Mouse (Mus musculus) macrophage (primary cell): ENCODE results near the gene Plcl1. TPM values are rescaled to one million over a fixed set of nuclear protein-coding genes. Genes with fewer than 3 reads are reported as not detected.
"Not testable (repeated sequence)": the region's sequence is repeated elsewhere in the genome, so short reads cannot be mapped to it uniquely, and the experiment has no call there.

Experiments used
- H3K27ac ChIP-seq: fragments of 350-480 bp; formaldehyde crosslinking; 2 replicates; pipeline ENCODE4 v1.9.0; 2021
- H3K36me3 ChIP-seq: fragments of 350-480 bp; formaldehyde crosslinking; 2 replicates; pipeline ENCODE4 v1.9.0; 2021; ENCODE audit errors: inconsistent target
- H3K4me3 ChIP-seq: fragments of 350-480 bp; formaldehyde crosslinking; 2 replicates; pipeline ENCODE4 v1.9.0; 2021; ENCODE audit errors: inconsistent target
- H3K79me2 ChIP-seq: fragments of 350-480 bp; formaldehyde crosslinking; 2 replicates; pipeline ENCODE4 v1.9.0; 2021; ENCODE audit errors: inconsistent target
- WGBS: methylation state at CpG from one replicate; pipeline ENCODE4 v1.1.7; 2026; ENCODE audit warnings: inconsistent platforms; ENCODE audit not compliant: missing documents; 5-methylcytosine and 5-hydroxymethylcytosine counted together
- polyA plus RNA-seq: library from polyadenylated mRNA; stranded (reverse); fragments of 250-400 nt; gene quantifications from 3 replicates; pipeline ENCODE4 v1.2.4, GENCODE M21; 2018; ENCODE audit warnings: inconsistent platforms

The Plcl1 gene
- polyA plus RNA-seq, 1 experiment from 2014 or later = 0.40 TPM

GRCm38 (mm10) chr1:55454119-55454518 lies 48.4 kb downstream of the Plcl1 start:
- Histone ChIP-seq H3K36me3 (no peaks in the 10 kb centered on the region), H3K4me3 (no peak overlapping the region), H3K27ac (no peak overlapping the region), H3K79me2 (no peaks in the 10 kb centered on the region)
- WGBS = 93% methylated on average over 5 of the region's 5 CpGs

GRCm38 (mm10) chr1:55462301-55462700 lies 56.6 kb downstream of the Plcl1 start:
- Histone ChIP-seq H3K36me3 (no peaks in the 10 kb centered on the region), H3K27ac (no peak overlapping the region), H3K4me3 (no peak overlapping the region), H3K79me2 (no peaks in the 10 kb centered on the region)
- WGBS = 84% methylated on average over 5 of the region's 5 CpGs

GRCm38 (mm10) chr1:55473756-55474155 lies 68.0 kb downstream of the Plcl1 start:
- Histone ChIP-seq H3K79me2 (no peaks in the 10 kb centered on the region), H3K4me3 (no peak overlapping the region), H3K27ac (no peak overlapping the region), H3K36me3 (no peaks in the 10 kb centered on the region)
- WGBS = 76% methylated on average over 6 of the region's 9 CpGs

GRCm38 (mm10) chr1:55474976-55475375 lies 69.3 kb downstream of the Plcl1 start:
- Histone ChIP-seq H3K27ac (no peak overlapping the region), H3K36me3 (no peaks in the 10 kb centered on the region), H3K4me3 (no peak overlapping the region), H3K79me2 (no peaks in the 10 kb centered on the region)
- 77% methylated on average over 7 of the region's 7 CpGs for WGBS

GRCm38 (mm10) chr1:55487371-55487770 lies 81.7 kb downstream of the Plcl1 start:
- not testable (repeated sequence) for H3K79me2 ChIP-seq
- 95% methylated on average over 10 of the region's 10 CpGs for WGBS

GRCm38 (mm10) chr1:55488261-55488660 lies 82.5 kb downstream of the Plcl1 start:
- H3K4me3 ChIP-seq = no peak overlapping the region
- no peak overlapping the region for H3K27ac ChIP-seq
- no peaks in the 10 kb centered on the region for H3K79me2 ChIP-seq
- whole genome bisulfite sequencing = 0% methylated on average over 1 of the region's 2 CpGs
- H3K36me3 ChIP-seq = no peaks in the 10 kb centered on the region

More at GRCm38 (mm10) chr1:55487371-55487770, 81.7 kb downstream of the Plcl1 start:
- H3K36me3 ChIP-seq, H3K27ac ChIP-seq, H3K4me3 ChIP-seq: not testable (repeated sequence)

- Histone ChIP-seq H3K4me3 (no peak overlapping the region), H3K36me3 (no peaks in the 10 kb centered on the region), H3K27ac (no peak overlapping the region), H3K79me2 (no peaks in the 10 kb centered on the region)
- 78% methylated on average over 6 of the region's 6 CpGs for WGBS
Observed at GRCm38 (mm10) chr1:55489355-55489754, 83.6 kb downstream of the Plcl1 start.

GRCm38 (mm10) chr1:55499872-55500271 lies 94.2 kb downstream of the Plcl1 start:
- 79% methylated on average over 1 of the region's 1 CpGs for WGBS

GRCm38 (mm10) chr1:55500981-55501682 lies 95.4 kb downstream of the Plcl1 start:
- H3K27ac ChIP-seq = no peak overlapping the region
- no peaks in the 10 kb centered on the region for H3K36me3 ChIP-seq
- no peak overlapping the region for H3K4me3 ChIP-seq
- 88% methylated on average over 2 of the region's 2 CpGs for WGBS
- no peaks in the 10 kb centered on the region for H3K79me2 ChIP-seq

More at GRCm38 (mm10) chr1:55499872-55500271, 94.2 kb downstream of the Plcl1 start:
- Histone ChIP-seq H3K79me2 (no peaks in the 10 kb centered on the region), H3K4me3 (no peak overlapping the region), H3K27ac (no peak overlapping the region), H3K36me3 (no peaks in the 10 kb centered on the region)

GRCm38 (mm10) chr1:55505811-55506210 lies 100.1 kb downstream of the Plcl1 start:
- no peaks in the 10 kb centered on the region for H3K36me3 ChIP-seq
- WGBS = 80% methylated on average over 4 of the region's 4 CpGs
- peak overlapping the region; percentile 62 for H3K27ac ChIP-seq
- no peaks in the 10 kb centered on the region for H3K79me2 ChIP-seq
- no peak overlapping the region for H3K4me3 ChIP-seq

- peak overlapping the region; percentile 62 for H3K27ac ChIP-seq
- H3K79me2 ChIP-seq = no peaks in the 10 kb centered on the region
- H3K4me3 ChIP-seq = no peak overlapping the region; the same call in 1 of the 2 replicates
- no peaks in the 10 kb centered on the region for H3K36me3 ChIP-seq
- WGBS = 28% methylated on average over 6 of the region's 6 CpGs
Observed at GRCm38 (mm10) chr1:55507061-55507460, 101.3 kb downstream of the Plcl1 start.

GRCm38 (mm10) chr1:55509587-55509986 lies 103.9 kb downstream of the Plcl1 start:
- WGBS = 95% methylated on average over 1 of the region's 1 CpGs
- H3K79me2 ChIP-seq = no peaks in the 10 kb centered on the region
- no peak overlapping the region for H3K27ac ChIP-seq
- no peak overlapping the region for H3K4me3 ChIP-seq
- H3K36me3 ChIP-seq = no peaks in the 10 kb centered on the region

- H3K36me3 ChIP-seq = no peaks in the 10 kb centered on the region
- 89% methylated on average over 3 of the region's 3 CpGs for WGBS
Observed at GRCm38 (mm10) chr1:55512165-55512564, 106.4 kb downstream of the Plcl1 start.

GRCm38 (mm10) chr1:55512799-55513198 lies 107.1 kb downstream of the Plcl1 start:
- H3K36me3 ChIP-seq, H3K4me3 ChIP-seq, H3K27ac ChIP-seq, H3K79me2 ChIP-seq: not testable (repeated sequence)
- 60% methylated on average over 1 of the region's 2 CpGs for WGBS

More at GRCm38 (mm10) chr1:55512165-55512564, 106.4 kb downstream of the Plcl1 start:
- Histone ChIP-seq H3K79me2 (no peaks in the 10 kb centered on the region), H3K4me3 (no peak overlapping the region), H3K27ac (no peak overlapping the region)

- no peak overlapping the region for H3K4me3 ChIP-seq
- no peaks in the 10 kb centered on the region for H3K36me3 ChIP-seq
- no peaks in the 10 kb centered on the region for H3K79me2 ChIP-seq
- H3K27ac ChIP-seq = no peak overlapping the region
Observed at GRCm38 (mm10) chr1:55517182-55517581, 111.5 kb downstream of the Plcl1 start.

GRCm38 (mm10) chr1:55523966-55524365 lies 118.2 kb downstream of the Plcl1 start:
- Histone ChIP-seq H3K4me3 (no peak overlapping the region), H3K36me3 (no peaks in the 10 kb centered on the region), H3K79me2 (no peaks in the 10 kb centered on the region), H3K27ac (no peak overlapping the region)
- WGBS = 100% methylated on average over 1 of the region's 1 CpGs
